Mouse (Mus musculus) cerebellum, postnatal 10 days (tissue): Measurements from ENCODE around the gene Hps1.

Experiments
- DNase-seq, 2 experiments: peaks; one replicate each; pipeline ENCODE4 v3.0.0; 2021; ENCODE audit warnings: mixed read lengths in 2 of 2

Hps1 gene

GRCm38 (mm10) chr19:42713770-42714169, 66.0 kb downstream of the Hps1 start:
- no peak for DNase-seq
